Mouse (Mus musculus) small intestine, adult 2 months (tissue): Measurements from ENCODE around the gene Msh4.

Source experiments
- CTCF ChIP-seq: fragments of 200-500 bp; IDR thresholded peaks from 2 replicates; pipeline ENCODE4 v1.5.1; 2012; ENCODE audit warnings: low read depth, mild to moderate bottlenecking, control low read depth, inconsistent platforms, low read length, moderate library complexity, mixed read lengths; ENCODE audit not compliant: insufficient replicate concordance, insufficient read length; ENCODE audit errors: extremely low read depth
- POLR2A ChIP-seq: fragments of 200-500 bp; IDR thresholded peaks from 2 replicates; pipeline ENCODE4 v1.6.1; 2012; ENCODE audit warnings: low read depth, mild to moderate bottlenecking, control low read depth, inconsistent platforms, low read length, moderate library complexity

DNA sequence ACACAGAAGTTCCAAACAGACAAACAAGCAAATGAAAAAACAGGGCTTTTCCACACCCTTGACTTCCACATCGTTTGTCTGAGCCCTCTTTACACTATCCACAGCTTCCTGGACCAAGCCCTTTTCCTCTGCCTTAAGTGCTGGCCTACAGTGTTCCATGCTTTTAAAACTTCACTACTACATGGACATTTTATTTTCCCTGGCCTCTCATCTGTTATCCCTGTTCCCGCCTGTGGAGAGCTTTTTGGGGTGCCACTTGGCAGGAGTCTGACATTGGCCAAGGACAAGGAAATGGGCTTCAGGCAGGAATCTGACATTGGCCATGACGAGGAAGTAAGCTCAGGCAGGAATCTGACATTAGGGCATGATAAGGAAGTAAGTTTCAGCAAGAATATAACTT, 3.3 kb downstream of the Msh4 start:
- no peak for TF ChIP-seq POLR2A
- no peak for TF ChIP-seq CTCF
